Mouse (Mus musculus): Measurements from ENCODE around the gene Srr. TPM values are rescaled to one million over a fixed set of nuclear protein-coding genes. Genes with fewer than 3 reads are reported as not detected.
A peak's percentile ranks its signal among the peaks of the same experiment; 100 is the strongest.

The Srr gene
- polyA plus RNA-seq (2014; fragmentation: Nextera tagmentation; extraction: Ambion mirVana) = 24.7 and 29.2 TPM in 2 replicates

GRCm38 (mm10) chr11:74925577-74926387, at the start of gene Srr, which contains the start of gene Smg6:
TSS of gene Srr (minus strand) at chr11:74925948.
TSS of gene Smg6 (plus strand) at chr11:74925823.
- Histone ChIP-seq H3K4me1 (ENCODE audit: control insufficient read depth, insufficient read depth, low read length) (no peaks in the 10 kb centered on the region), H3K4me3 (ENCODE audit: low read depth, low read length) (peak within 1 kb of the TSS; percentile 87), H3K27ac (replicated peaks; ENCODE audit: low read depth, low read length) (peak within 1 kb of the TSS; percentile 97), H3K4me2 (ENCODE audit: low read depth, low read length) (peak within 1 kb of the TSS; percentile 57), H3K27me3 (ENCODE audit: control insufficient read depth, insufficient read depth, low read length) (no peaks in the 10 kb centered on the region), H3K9ac (replicated peaks; ENCODE audit: low read length) (peak within 1 kb of the TSS; percentile 91), H3K36me3 (replicated peaks; ENCODE audit: control insufficient read depth, insufficient read depth, low read depth, low read length) (no peaks in the 10 kb centered on the region), H3K9me3 (replicated peaks; ENCODE audit: control insufficient read depth, low read length) (no peaks in the 10 kb centered on the region)
- ATAC-seq (replicated peaks; ENCODE audit: insufficient number of reproducible peaks, low FRiP score, low TSS enrichment, low read depth) (peak; percentile 93), DNase-seq (ENCODE audit: low spot score) (peak; percentile 98)
- under 1% methylated on average over 77 of the region's 88 CpGs for WGBS

- no peaks in the 10 kb centered on the region for H3K36me3 ChIP-seq (replicated peaks; ENCODE audit: control insufficient read depth, insufficient read depth, low read depth, low read length)
- H3K4me1 ChIP-seq (ENCODE audit: control insufficient read depth, insufficient read depth, low read length) = no peaks in the 10 kb centered on the region
- no peaks in the 10 kb centered on the region for H3K9me3 ChIP-seq (replicated peaks; ENCODE audit: control insufficient read depth, low read length)
- H3K27me3 ChIP-seq (ENCODE audit: control insufficient read depth, insufficient read depth, low read length) = no peaks in the 10 kb centered on the region
- DNase-seq (ENCODE audit: low spot score) = no peak
- no peak for ATAC-seq (replicated peaks; ENCODE audit: insufficient number of reproducible peaks, low FRiP score, low TSS enrichment, low read depth)
- H3K9ac ChIP-seq (replicated peaks; ENCODE audit: low read length) = no peak overlapping the region
- no peak overlapping the region for H3K27ac ChIP-seq (replicated peaks; ENCODE audit: low read depth, low read length)
- H3K4me3 ChIP-seq (ENCODE audit: low read depth, low read length) = no peak overlapping the region
- H3K4me2 ChIP-seq (ENCODE audit: low read depth, low read length) = no peak overlapping the region
These were observed 48.9 kb upstream of the Srr start for GRCm38 (mm10) chr11:74974615-74975014.

GRCm38 (mm10) chr11:74973290-74974157, 47.8 kb upstream of the Srr start:
- H3K4me3 ChIP-seq (ENCODE audit: low read depth, low read length) = no peak overlapping the region
- ATAC-seq (replicated peaks; ENCODE audit: insufficient number of reproducible peaks, low FRiP score, low TSS enrichment, low read depth) (no peak), DNase-seq (ENCODE audit: low spot score) (no peak)
- 89% methylated on average over 7 of the region's 7 CpGs for WGBS
- no peaks in the 10 kb centered on the region for H3K4me1 ChIP-seq (ENCODE audit: control insufficient read depth, insufficient read depth, low read length)
- no peak overlapping the region for H3K9ac ChIP-seq (replicated peaks; ENCODE audit: low read length)
- no peaks in the 10 kb centered on the region for H3K27me3 ChIP-seq (ENCODE audit: control insufficient read depth, insufficient read depth, low read length)
- no peaks in the 10 kb centered on the region for H3K9me3 ChIP-seq (replicated peaks; ENCODE audit: control insufficient read depth, low read length)
- H3K27ac ChIP-seq (replicated peaks; ENCODE audit: low read depth, low read length) = no peak overlapping the region
- H3K4me2 ChIP-seq (ENCODE audit: low read depth, low read length) = no peak overlapping the region
- H3K36me3 ChIP-seq (replicated peaks; ENCODE audit: control insufficient read depth, insufficient read depth, low read depth, low read length) = no peaks in the 10 kb centered on the region

GRCm38 (mm10) chr11:74965516-74965915, 39.8 kb upstream of the Srr start:
- H3K4me3 ChIP-seq (ENCODE audit: low read depth, low read length) = no peak overlapping the region

GRCm38 (mm10) chr11:74962846-74963407, 37.2 kb upstream of the Srr start:
- H3K4me3 ChIP-seq (ENCODE audit: low read depth, low read length) = no peak overlapping the region
- no peaks in the 10 kb centered on the region for H3K4me1 ChIP-seq (ENCODE audit: control insufficient read depth, insufficient read depth, low read length)
- H3K27ac ChIP-seq (replicated peaks; ENCODE audit: low read depth, low read length) = no peak overlapping the region
- ATAC-seq (replicated peaks; ENCODE audit: insufficient number of reproducible peaks, low FRiP score, low TSS enrichment, low read depth) (no peak), DNase-seq (ENCODE audit: low spot score) (no peak)
- H3K36me3 ChIP-seq (replicated peaks; ENCODE audit: control insufficient read depth, insufficient read depth, low read depth, low read length) = no peaks in the 10 kb centered on the region; the same call in 1 of the 2 replicates
- H3K9me3 ChIP-seq (replicated peaks; ENCODE audit: control insufficient read depth, low read length) = no peaks in the 10 kb centered on the region
- no peak overlapping the region for H3K4me2 ChIP-seq (ENCODE audit: low read depth, low read length)
- 95% methylated on average over 2 of the region's 2 CpGs for WGBS
- H3K9ac ChIP-seq (replicated peaks; ENCODE audit: low read length) = no peak overlapping the region
- H3K27me3 ChIP-seq (ENCODE audit: control insufficient read depth, insufficient read depth, low read length) = no peaks in the 10 kb centered on the region

More at GRCm38 (mm10) chr11:74965516-74965915, 39.8 kb upstream of the Srr start:
- Histone ChIP-seq H3K27me3 (ENCODE audit: control insufficient read depth, insufficient read depth, low read length) (no peaks in the 10 kb centered on the region), H3K4me2 (ENCODE audit: low read depth, low read length) (no peak overlapping the region), H3K36me3 (replicated peaks; ENCODE audit: control insufficient read depth, insufficient read depth, low read depth, low read length) (no peaks in the 10 kb centered on the region), H3K9me3 (replicated peaks; ENCODE audit: control insufficient read depth, low read length) (no peaks in the 10 kb centered on the region), H3K9ac (replicated peaks; ENCODE audit: low read length) (no peak overlapping the region), H3K27ac (replicated peaks; ENCODE audit: low read depth, low read length) (no peak overlapping the region), H3K4me1 (ENCODE audit: control insufficient read depth, insufficient read depth, low read length) (no peaks in the 10 kb centered on the region)
- no peak for DNase-seq (ENCODE audit: low spot score)
- no peak for ATAC-seq (replicated peaks; ENCODE audit: insufficient number of reproducible peaks, low FRiP score, low TSS enrichment, low read depth)
- 93% methylated on average over 3 of the region's 3 CpGs for WGBS

GRCm38 (mm10) chr11:74961953-74962352, 36.2 kb upstream of the Srr start:
- H3K9ac ChIP-seq (replicated peaks; ENCODE audit: low read length) = no peak overlapping the region
- no peaks in the 10 kb centered on the region for H3K27me3 ChIP-seq (ENCODE audit: control insufficient read depth, insufficient read depth, low read length)
- H3K36me3 ChIP-seq (replicated peaks; ENCODE audit: control insufficient read depth, insufficient read depth, low read depth, low read length) = no peaks in the 10 kb centered on the region; the same call in 1 of the 2 replicates
- no peak overlapping the region for H3K4me3 ChIP-seq (ENCODE audit: low read depth, low read length)
- H3K4me1 ChIP-seq (ENCODE audit: control insufficient read depth, insufficient read depth, low read length) = no peaks in the 10 kb centered on the region
- no peak overlapping the region for H3K4me2 ChIP-seq (ENCODE audit: low read depth, low read length)
- no peak for DNase-seq (ENCODE audit: low spot score)
- H3K9me3 ChIP-seq (replicated peaks; ENCODE audit: control insufficient read depth, low read length) = no peaks in the 10 kb centered on the region
- H3K27ac ChIP-seq (replicated peaks; ENCODE audit: low read depth, low read length) = no peak overlapping the region
- no peak for ATAC-seq (replicated peaks; ENCODE audit: insufficient number of reproducible peaks, low FRiP score, low TSS enrichment, low read depth)

GRCm38 (mm10) chr11:74960031-74960551, 34.3 kb upstream of the Srr start:
- ATAC-seq (replicated peaks; ENCODE audit: insufficient number of reproducible peaks, low FRiP score, low TSS enrichment, low read depth) (no peak), DNase-seq (ENCODE audit: low spot score) (no peak)
- H3K9ac ChIP-seq (replicated peaks; ENCODE audit: low read length) = no peak overlapping the region
- no peak overlapping the region for H3K27ac ChIP-seq (replicated peaks; ENCODE audit: low read depth, low read length)
- H3K36me3 ChIP-seq (replicated peaks; ENCODE audit: control insufficient read depth, insufficient read depth, low read depth, low read length) = no peaks in the 10 kb centered on the region; the same call in 1 of the 2 replicates
- no peak overlapping the region for H3K4me2 ChIP-seq (ENCODE audit: low read depth, low read length)
- no peak overlapping the region for H3K4me3 ChIP-seq (ENCODE audit: low read depth, low read length)
- H3K9me3 ChIP-seq (replicated peaks; ENCODE audit: control insufficient read depth, low read length) = no peaks in the 10 kb centered on the region
- H3K27me3 ChIP-seq (ENCODE audit: control insufficient read depth, insufficient read depth, low read length) = no peaks in the 10 kb centered on the region
- WGBS = 94% methylated on average over 9 of the region's 9 CpGs
- H3K4me1 ChIP-seq (ENCODE audit: control insufficient read depth, insufficient read depth, low read length) = no peaks in the 10 kb centered on the region

All from embryonic facial prominence, embryonic 11.5 days (tissue).